Mouse (Mus musculus) neural tube, embryonic 10.5 days (tissue): Measurements from ENCODE around the gene Adgrl3.

Experiments
- DNase-seq: peaks from one replicate; pipeline ENCODE4 v3.0.0-alpha.2; 2017; ENCODE audit warnings: low spot score; ENCODE audit errors: extremely low spot score

Adgrl3 gene

DNA sequence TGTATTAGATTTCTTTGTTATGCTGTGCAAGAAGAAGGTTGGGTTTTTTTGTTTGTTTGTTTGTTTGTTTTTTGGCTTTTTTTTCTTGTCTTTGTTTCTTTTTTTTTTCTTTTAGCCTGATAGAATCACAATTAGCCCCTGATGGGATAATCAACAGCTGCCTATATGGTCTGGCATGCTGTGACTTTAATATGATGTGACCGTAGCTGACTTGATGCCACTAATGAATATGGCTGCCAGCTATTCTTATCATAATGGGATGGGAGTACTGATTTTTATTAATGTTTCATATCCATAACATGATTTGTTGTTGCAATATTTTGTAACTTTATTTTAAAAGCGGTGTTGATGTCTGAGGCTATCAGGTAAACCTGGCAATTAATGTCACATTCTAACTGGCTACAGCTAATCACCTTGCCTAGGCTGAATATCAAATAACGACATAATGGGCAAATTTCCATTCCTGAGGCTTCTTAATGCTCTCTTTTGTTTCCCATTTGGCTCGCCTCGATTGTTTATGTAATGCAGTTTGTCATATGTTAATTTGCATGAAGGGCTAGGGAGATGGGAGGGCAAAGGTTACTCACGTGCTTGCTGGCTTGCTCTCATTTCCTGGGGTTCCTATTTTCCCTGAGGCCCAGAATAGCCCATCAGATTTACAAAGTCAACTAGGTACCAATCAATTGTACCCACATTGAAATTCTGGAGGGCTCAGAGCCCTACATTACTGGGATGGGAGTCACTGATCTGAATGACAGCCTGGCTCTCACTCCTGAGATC, 641.9 kb downstream of the Adgrl3 start:
- DNase-seq: no peak

DNA sequence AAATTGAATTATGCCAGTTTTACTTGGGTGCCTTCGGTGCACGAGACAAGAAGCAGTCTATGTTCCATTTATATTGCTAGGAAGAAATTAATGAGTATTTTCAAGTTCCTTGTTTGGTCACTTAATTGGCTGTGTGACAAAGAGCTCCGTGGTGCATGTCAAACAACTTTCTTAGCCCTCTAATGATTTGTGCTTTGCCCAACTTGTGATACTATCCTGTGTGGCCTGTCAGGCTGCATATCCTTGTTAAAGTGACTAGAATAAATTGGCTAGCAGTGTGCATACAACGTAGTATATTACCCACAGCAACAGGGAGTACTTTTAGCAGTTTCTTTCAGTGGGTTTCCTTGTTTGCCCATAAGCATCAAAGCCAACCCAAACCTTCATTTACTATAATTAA, 651.1 kb downstream of the Adgrl3 start:
- DNase-seq: no peak

DNA sequence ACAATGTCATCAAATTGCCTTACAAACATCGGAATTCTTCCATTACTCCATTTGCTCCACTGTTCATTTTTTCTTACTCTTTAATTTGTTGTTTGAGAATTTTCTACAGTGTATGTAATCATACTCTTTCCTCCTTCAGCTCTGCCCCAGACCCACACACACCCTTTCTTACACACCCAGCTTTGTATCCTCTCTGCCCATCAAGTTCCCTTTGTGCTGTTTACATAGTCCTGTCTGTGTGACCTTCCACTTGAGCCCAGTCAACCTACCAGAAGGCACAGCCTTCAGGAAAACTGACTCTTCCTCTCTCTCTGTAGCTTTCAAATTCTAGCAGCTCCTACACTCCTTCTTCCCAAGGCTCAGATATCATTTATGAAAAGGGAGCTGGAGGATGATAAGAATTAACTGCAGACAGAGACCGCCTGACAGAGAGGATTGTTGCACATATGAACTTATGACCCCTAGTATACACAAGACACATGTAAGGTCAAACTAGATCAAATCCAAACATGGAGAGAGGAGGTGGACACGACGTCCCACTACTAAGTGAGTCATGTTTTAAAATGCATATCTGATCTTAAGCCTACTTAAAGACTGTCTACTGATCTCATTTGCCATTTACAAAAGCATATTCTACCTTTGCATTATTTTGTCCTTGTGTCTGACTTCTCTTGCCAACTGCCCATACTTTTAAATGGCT, 654.5 kb downstream of the Adgrl3 start:
- DNase-seq: no peak

DNA sequence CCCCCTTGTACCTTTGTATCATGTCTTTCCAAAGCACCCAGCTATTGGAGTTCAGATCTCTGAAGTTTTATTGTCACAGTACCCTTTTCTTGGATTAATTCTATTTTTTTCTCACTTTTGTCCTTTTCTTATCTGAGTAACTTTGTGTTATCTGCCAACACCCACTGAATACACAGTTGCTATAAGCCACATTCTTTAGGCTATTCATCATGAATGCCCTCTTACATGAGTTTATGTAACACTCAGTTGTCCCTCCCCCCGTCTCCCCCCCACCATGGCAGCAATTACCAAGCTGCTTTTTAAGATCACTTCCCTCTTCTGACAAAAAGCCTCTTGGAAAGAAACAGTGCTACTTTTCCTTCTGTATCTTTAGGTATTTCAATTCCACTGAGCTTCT, 655.0 kb downstream of the Adgrl3 start:
- no peak for DNase-seq

DNA sequence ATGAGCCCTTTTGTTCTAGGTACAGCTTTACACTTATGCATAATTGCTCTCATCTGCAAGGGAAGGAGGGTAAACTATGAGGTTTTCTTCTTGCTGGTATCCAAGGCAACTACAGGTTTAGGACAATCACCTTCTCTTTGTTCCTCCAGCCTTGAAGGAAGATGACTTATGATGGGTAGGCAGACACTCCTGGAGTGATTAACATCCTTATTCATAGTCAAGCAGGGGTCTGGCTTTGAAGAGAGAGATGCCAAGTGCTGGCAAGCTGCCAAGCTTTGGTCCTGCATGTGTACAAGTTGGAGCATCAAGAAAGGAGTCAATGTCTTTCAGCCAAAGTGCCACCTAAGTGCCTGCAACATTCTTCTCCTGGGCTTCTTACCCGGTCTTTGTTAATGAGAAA, 657.0 kb downstream of the Adgrl3 start:
- no peak for DNase-seq

DNA sequence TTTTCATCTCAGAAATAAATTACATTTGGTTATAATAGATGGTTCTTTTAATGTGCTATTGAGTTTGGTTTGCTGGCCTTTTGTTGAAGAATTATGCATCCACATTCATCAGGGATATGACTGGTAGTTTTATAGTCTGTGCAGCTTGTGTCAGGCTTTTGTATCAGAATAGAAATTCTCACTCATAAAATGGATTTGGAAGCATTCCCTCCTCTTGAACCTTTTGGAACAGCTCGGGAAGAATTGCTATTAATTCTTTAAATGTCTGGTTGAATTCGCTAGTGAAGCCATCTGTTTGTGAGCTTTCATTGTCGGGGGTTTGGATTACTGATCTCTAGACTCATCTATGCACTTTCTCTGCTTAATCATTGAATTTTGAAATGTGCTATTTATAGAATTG, 666.3 kb downstream of the Adgrl3 start:
- DNase-seq: no peak

DNA sequence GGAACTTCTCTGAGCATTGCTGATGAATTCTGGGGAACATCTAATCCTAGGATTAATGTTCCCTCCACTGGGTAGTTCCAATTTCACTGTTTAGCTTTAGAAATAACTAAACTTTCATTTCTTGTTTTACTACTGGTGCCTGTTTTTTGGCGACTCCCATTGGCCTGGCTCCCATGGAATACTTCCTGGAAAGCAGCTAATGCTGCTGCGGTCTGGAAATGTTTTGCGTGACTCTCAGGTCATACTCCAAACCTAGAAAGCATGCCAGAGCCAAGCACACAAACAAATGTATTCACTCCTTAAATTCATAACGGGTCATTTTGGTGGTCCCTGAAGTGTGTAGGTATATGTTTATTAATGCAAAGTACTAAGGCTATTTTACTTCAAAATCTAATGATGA, 666.9 kb downstream of the Adgrl3 start:
- DNase-seq: no peak

DNA sequence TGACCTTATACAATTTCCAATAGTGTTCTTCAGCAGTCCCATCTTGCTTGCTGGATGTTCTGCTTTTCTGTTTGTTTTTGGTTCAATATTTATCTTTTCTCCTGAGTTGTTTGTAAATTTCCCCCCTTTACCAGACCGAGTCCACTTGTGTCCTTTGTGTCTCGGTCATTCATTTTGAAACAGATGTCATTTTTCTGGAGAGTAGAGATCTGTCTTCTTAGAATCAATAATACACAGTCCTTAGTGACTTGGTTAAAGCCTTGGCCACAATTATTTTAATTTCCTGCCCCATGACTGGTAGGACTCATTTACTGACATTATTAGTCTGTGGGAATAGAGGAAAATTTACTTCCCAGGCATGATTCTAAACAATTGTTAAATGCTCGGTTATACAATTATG, 709.7 kb downstream of the Adgrl3 start:
- no peak for DNase-seq

DNA sequence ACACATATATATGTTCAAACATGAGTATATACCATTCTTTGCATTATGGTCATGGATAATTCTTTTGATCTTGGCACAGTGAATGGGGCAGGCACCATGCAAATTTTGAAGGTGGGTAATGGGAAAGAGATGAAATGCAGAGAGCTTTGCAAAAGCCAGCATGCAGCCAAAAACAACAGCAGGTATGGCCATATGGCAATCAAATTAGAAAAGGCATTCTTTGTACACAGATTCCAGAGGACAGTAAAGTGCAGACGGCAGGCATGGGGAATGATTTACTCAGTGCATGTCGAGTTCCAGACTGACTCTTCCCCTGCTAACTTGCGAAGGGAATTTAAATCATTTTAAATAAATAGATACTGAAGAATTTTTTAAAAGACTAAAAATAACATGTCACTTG, 716.1 kb downstream of the Adgrl3 start:
- no peak for DNase-seq

DNA sequence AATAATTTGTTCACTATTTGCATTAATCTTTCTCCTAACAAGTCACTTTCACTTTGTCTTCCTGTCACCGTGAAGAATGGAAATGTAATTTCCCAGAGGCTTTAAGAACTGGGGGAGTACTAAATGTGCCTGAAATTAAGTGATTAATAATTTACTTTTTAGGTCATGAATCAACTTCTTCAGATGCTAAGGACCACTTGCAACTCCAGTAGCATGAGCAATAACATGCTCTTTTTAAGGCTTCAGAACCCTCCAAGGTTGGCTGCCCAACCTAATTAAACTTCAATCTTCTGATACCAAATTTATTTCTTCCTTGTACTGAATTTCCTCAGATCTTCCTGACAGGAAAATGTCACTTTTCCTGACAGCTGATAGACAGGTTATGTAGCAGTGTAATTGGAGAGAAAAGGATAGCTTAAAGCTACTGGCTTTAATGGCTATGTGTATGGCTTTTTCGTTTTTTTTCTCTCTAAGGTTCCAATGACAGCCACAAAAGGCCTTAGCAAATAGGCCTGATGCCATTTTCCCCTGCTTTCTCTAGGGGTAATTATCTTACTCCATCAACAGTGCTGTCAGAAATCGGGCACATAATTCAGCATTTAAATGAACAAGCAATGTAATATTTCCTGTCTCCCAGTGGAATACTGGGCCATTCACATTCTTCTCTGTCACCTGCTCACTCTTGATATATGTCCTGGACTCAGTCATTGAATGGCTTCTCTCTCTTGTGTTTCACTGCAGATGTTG, 718.5 kb downstream of the Adgrl3 start:
- DNase-seq: no peak

DNA sequence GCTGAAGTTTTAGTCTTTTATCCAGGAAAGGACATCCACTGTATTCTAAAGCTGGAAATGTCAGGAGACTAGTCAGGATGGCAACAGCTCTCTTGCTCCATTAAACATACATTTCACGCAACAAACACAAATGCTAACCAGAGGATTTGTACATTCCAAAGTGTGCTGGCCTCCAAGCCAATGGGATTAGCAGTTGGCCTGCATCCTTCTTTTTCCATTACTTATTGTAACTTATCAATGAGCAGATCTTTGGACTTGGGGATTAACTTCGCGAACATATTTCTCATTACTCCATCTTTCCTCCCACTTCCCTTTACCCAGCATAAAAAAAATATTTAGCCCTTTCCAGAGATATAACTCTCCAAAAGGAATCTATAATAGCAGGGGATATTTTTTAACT, 732.5 kb downstream of the Adgrl3 start:
- no peak for DNase-seq

DNA sequence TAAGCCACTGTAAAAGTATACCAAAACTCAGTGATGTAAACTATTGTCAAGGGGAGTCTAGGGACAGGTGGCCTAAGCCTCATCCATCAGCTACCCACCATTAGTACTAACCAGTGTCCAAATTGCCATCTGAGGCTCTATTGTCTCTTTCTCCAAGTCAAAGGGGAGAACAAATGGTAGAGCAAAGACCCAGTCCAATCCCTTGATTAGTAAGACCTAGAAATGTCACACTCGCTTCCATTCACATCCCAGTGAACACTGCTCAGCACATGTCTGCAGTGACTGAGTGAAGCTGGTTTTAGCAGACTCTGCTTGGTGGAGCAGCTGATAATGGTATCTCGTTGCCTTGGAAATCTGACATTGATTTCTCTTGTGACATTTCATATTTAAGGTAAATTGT, 735.8 kb downstream of the Adgrl3 start:
- no peak for DNase-seq

DNA sequence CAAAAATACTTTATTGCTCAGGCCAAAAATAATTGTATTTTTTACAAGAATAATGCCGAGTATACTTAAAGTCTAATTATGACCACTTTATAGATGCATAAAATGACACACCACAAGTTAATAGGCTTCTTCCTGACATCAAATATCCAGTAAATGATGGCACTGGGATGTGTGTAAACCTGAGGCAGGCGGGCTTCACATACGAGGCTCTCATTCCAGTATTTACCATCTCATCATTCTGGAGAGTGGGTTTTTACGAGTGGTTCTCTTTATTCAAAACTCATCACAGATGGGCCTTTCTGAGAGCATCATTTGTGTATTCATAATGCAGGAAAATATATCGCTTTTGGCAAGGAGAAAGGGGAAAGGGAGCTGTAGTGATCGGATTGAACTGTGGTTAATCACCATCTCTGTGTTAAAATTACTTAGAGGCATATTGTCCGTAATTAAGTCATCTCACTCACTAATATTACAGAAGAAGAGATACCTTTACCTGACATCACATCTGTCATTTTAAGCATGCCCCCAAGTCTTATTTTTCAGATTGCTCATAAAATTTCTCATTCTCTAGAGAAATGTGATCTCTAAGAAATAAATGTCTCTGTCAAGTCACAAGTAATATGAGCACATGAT, 737.3 kb downstream of the Adgrl3 start:
- DNase-seq: no peak

DNA sequence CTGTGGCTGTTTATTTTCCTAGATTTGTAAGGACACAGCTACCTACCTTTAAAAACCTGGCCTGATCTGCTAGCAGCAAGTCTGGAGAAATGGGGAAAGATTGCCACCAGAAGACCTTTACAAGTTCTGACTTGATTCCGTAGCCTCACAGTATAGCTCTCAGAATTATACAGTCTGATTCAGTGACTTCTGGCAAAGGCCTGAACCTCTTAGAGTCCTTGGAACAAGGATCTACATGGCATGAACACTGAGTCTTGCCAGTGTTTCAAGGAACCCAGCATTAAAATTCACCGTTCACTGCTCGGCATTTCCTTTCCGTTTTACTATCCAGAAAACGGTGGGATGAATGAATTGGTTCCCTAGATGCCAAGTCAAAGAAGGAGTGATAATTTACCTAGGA, 756.3 kb downstream of the Adgrl3 start:
- DNase-seq: no peak

DNA sequence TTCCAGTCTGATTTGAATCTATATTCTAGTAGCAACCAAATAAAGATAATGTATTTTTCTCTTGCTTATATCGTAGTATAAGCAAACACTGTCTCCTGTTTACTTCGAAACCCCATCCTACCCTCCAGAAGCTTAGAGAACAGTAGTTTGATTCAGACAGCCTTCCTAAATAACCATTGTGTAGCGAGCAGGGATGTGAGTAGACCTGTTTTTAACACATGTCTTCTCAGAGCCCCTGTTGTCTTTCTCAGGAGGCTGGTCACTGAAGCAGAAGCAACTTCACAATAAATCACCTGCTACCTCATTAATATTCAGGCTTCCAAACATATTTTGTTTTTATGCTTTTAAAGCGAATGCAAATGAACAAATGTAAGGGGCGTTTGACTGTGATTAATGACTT, 756.8 kb downstream of the Adgrl3 start:
- no peak for DNase-seq

DNA sequence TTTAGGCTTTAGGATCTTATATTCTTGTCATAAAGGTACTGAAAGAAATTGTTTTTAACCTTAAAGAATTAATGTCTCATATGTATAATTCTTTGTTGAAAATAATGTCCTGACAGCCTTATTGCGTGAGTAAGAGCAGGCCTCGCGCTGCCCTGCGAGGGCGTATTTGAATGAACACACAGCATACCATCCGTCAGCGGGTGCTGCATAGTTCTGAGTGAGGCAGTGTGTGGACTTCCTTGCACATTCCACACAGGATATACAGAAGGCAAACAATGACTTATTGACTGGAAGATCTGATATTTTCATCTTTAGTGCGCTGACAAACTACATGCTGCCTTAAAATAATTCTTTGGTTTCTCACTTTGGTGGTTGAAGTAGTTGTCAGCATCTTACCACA, 764.8 kb downstream of the Adgrl3 start:
- no peak for DNase-seq

DNA sequence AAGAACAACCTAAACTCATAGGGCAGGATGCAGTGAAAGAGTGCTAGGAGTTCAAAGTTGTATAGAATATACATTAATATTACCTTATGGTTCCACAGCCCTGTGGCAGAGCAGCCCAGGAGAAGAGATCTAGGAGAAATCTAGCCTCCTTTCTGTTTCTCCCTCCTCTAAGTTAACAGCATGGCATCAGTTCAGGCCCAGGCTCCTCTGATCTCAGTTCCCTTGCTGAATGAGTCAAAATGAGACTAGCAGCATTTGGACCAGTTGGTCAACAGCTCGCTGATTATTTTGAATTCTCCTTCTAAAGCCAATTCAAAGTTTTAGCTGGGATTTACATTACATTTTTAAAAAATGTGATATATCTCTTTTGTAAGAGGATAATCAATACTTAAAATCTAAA, 770.8 kb downstream of the Adgrl3 start:
- no peak for DNase-seq

DNA sequence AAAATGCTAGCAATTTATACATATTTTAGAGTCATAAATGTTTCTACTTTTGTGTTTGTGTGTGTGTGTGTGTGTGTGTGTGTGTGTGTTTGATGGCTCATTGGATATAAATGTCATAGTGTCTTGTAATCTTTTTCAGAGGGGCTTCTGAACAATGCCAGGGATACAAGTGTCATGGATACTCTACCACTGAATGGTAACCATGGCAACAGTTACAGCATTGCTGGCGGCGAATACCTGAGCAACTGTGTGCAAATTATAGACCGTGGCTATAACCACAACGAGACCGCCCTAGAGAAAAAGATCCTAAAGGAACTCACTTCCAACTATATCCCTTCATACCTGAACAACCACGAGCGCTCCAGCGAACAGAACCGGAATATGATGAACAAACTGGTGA, 774.2 kb downstream of the Adgrl3 start:
- DNase-seq: no peak

DNA sequence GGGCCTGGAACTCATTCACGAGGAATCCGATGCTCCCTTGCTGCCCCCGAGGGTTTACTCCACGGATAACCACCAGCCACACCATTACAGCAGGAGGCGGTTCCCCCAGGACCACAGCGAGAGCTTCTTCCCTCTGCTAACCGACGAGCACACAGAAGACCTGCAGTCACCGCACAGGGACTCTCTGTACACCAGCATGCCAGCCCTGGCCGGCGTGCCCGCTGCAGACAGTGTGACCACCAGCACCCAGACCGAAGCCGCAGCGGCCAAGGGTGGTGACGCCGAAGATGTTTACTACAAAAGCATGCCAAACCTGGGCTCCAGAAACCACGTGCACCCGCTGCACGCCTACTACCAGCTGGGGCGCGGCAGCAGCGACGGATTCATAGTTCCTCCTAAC, 774.7 kb downstream of the Adgrl3 start:
- no peak for DNase-seq

DNA sequence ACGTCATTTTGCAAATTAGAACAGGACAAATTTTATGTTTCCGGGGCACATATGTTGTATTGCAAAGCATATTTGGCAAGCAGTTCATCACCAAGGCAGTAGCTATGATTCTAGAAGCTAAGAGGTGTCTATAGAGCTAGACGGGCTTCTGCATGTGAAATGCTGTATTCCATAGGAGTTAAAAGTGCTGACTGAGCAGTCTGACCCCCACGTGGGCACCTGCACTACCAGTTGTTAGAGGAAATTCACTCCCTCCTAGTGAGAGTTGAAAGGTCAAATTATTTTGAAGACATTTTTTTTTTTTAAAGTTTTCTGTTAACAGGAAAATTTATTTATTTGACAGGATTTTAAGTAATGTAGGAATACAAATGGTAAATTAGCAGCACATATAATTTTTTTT, 776.2 kb downstream of the Adgrl3 start:
- no peak for DNase-seq

DNA sequence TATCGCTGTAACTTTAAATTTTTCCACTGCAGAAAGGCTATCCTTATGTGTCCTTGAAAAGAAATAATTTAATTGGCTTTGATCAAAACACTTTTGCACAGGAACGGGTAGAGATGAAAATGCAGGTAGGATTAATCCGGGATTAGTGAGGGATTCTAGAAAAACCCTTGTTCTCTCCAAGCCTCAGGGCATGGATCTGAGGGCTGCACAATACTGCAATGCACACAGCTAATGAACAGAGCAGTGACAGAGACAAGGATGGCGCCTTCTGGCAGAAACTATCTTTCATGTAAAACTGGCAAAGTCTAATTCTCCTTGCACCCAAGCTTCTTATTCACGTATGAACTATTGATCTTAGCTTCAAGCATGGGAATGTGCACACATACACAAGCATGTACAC, 791.0 kb downstream of the Adgrl3 start:
- DNase-seq: no peak

DNA sequence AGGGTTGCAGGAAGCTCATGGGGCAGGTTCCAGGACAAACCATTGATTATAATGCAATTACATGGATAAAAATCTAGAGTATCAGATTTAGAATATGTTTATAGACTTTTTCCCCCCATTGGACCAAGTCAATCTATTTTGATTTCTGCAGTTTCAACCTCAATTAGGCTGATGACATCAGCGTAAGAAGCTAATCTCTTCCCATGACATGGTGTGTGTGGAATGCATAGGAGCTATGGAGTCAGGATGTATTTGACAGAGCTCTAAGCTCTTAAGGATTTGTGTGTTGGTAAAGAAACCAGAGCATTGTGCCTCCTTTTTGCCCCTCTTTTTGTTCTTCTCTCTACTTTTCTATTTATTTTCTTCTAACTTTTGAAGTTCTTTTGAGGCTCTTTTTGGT, 812.1 kb downstream of the Adgrl3 start:
- DNase-seq: no peak
